Mouse (Mus musculus): ENCODE results near the gene Rbms3. TPM values are rescaled to one million over a fixed set of nuclear protein-coding genes. Genes with fewer than 3 reads are reported as not detected.
A peak's percentile ranks its signal among the peaks of the same experiment; 100 is the strongest.

Rbms3 gene
- total and polyA plus RNA-seq, 2 experiments from 2014 or later: 43.3 to 59.9 TPM

GRCm38 (mm10) chr9:117298991-117299390, 330.7 kb downstream of the Rbms3 start:
- no peak overlapping the region for H3K4me3 ChIP-seq (ENCODE audit: low read depth, low read length)
- ATAC-seq (ENCODE audit: low FRiP score) (no peak), DNase-seq (ENCODE audit: low spot score) (no peak)
- H3K4me2 ChIP-seq (ENCODE audit: low read depth, low read length, poor library complexity, severe bottlenecking): no peak overlapping the region
- H3K27ac ChIP-seq (ENCODE audit: low read depth, low read length): no peak overlapping the region
- no peak overlapping the region for H3K9ac ChIP-seq (replicated peaks; ENCODE audit: low read length, poor library complexity, severe bottlenecking)
- no peaks in the 10 kb centered on the region for H3K36me3 ChIP-seq (ENCODE audit: insufficient read depth, low read length)
- H3K27me3 ChIP-seq (ENCODE audit: insufficient read depth, low read length): no peaks in the 10 kb centered on the region
- no peak for TF ChIP-seq CTCF (IDR thresholded peaks at IDR 0.05)
- 62% methylated on average over 7 of the region's 7 CpGs for WGBS
- no peaks in the 10 kb centered on the region for H3K9me3 ChIP-seq (ENCODE audit: low read length)
- no peaks in the 10 kb centered on the region for H3K4me1 ChIP-seq (ENCODE audit: insufficient read depth, low read length)

GRCm38 (mm10) chr9:117297662-117298531, 331.8 kb downstream of the Rbms3 start:
- H3K27me3 ChIP-seq (ENCODE audit: insufficient read depth, low read length): no peaks in the 10 kb centered on the region
- H3K27ac ChIP-seq (ENCODE audit: low read depth, low read length): no peak overlapping the region
- H3K9me3 ChIP-seq (ENCODE audit: low read length): no peaks in the 10 kb centered on the region
- TF ChIP-seq CTCF (IDR thresholded peaks at IDR 0.05): no peak
- no peaks in the 10 kb centered on the region for H3K36me3 ChIP-seq (ENCODE audit: insufficient read depth, low read length)
- H3K4me3 ChIP-seq (ENCODE audit: low read depth, low read length): no peak overlapping the region
- H3K4me1 ChIP-seq (ENCODE audit: insufficient read depth, low read length): no peaks in the 10 kb centered on the region
- 33% methylated on average over 15 of the region's 15 CpGs for WGBS
- DNase-seq (ENCODE audit: low spot score) (no peak), ATAC-seq (ENCODE audit: low FRiP score) (no peak)
- no peak overlapping the region for H3K9ac ChIP-seq (replicated peaks; ENCODE audit: low read length, poor library complexity, severe bottlenecking)
- H3K4me2 ChIP-seq (ENCODE audit: low read depth, low read length, poor library complexity, severe bottlenecking): no peak overlapping the region

- H3K27ac ChIP-seq (ENCODE audit: low read depth, low read length): no peak overlapping the region
- H3K4me1 ChIP-seq (ENCODE audit: insufficient read depth, low read length): no peaks in the 10 kb centered on the region
- DNase-seq (ENCODE audit: low spot score) (no peak), ATAC-seq (ENCODE audit: low FRiP score) (no peak)
- no peak overlapping the region for H3K9ac ChIP-seq (replicated peaks; ENCODE audit: low read length, poor library complexity, severe bottlenecking)
- H3K4me2 ChIP-seq (ENCODE audit: low read depth, low read length, poor library complexity, severe bottlenecking): no peak overlapping the region
- H3K27me3 ChIP-seq (ENCODE audit: insufficient read depth, low read length): no peaks in the 10 kb centered on the region
- H3K9me3 ChIP-seq (ENCODE audit: low read length): no peaks in the 10 kb centered on the region
- H3K4me3 ChIP-seq (ENCODE audit: low read depth, low read length): no peak overlapping the region
- H3K36me3 ChIP-seq (ENCODE audit: insufficient read depth, low read length): no peaks in the 10 kb centered on the region
- 78% methylated on average over 15 of the region's 15 CpGs for WGBS
- no peak for TF ChIP-seq CTCF (IDR thresholded peaks at IDR 0.05)
Measured at GRCm38 (mm10) chr9:117291066-117291850, 338.5 kb downstream of the Rbms3 start.

- no peak for ATAC-seq (ENCODE audit: low FRiP score)
- no peaks in the 10 kb centered on the region for H3K36me3 ChIP-seq (ENCODE audit: insufficient read depth, low read length)
- no peaks in the 10 kb centered on the region for H3K4me1 ChIP-seq (ENCODE audit: insufficient read depth, low read length)
- H3K4me3 ChIP-seq (ENCODE audit: low read depth, low read length): no peak overlapping the region
- no peak for DNase-seq (ENCODE audit: low spot score)
- no peak for TF ChIP-seq CTCF (IDR thresholded peaks at IDR 0.05)
- WGBS: 63% methylated on average over 12 of the region's 12 CpGs
- no peaks in the 10 kb centered on the region for H3K27me3 ChIP-seq (ENCODE audit: insufficient read depth, low read length)
- no peak overlapping the region for H3K27ac ChIP-seq (ENCODE audit: low read depth, low read length)
- no peak overlapping the region for H3K4me2 ChIP-seq (ENCODE audit: low read depth, low read length, poor library complexity, severe bottlenecking)
- H3K9me3 ChIP-seq (ENCODE audit: low read length): no peaks in the 10 kb centered on the region
- H3K9ac ChIP-seq (replicated peaks; ENCODE audit: low read length, poor library complexity, severe bottlenecking): no peak overlapping the region
Measured at GRCm38 (mm10) chr9:117274846-117275245, 354.9 kb downstream of the Rbms3 start.

GRCm38 (mm10) chr9:117259614-117260013, 370.1 kb downstream of the Rbms3 start:
- Histone ChIP-seq H3K27me3 (ENCODE audit: insufficient read depth, low read length) (no peaks in the 10 kb centered on the region), H3K4me2 (ENCODE audit: low read depth, low read length, poor library complexity, severe bottlenecking) (no peak overlapping the region), H3K9me3 (ENCODE audit: low read length) (no peaks in the 10 kb centered on the region), H3K27ac (ENCODE audit: low read depth, low read length) (no peak overlapping the region), H3K4me1 (ENCODE audit: insufficient read depth, low read length) (no peaks in the 10 kb centered on the region), H3K36me3 (ENCODE audit: insufficient read depth, low read length) (no peaks in the 10 kb centered on the region), H3K9ac (replicated peaks; ENCODE audit: low read length, poor library complexity, severe bottlenecking) (no peak overlapping the region), H3K4me3 (ENCODE audit: low read depth, low read length) (no peak overlapping the region)
- ATAC-seq (ENCODE audit: low FRiP score): no peak
- no peak for TF ChIP-seq CTCF (IDR thresholded peaks at IDR 0.05)
- WGBS: 93% methylated on average over 5 of the region's 5 CpGs
- DNase-seq (ENCODE audit: low spot score): no peak

- TF ChIP-seq CTCF (IDR thresholded peaks at IDR 0.05): no peak
- Histone ChIP-seq H3K4me3 (ENCODE audit: low read depth, low read length) (peak overlapping the region; percentile 64; the same call in 1 of the 2 replicates), H3K27me3 (ENCODE audit: insufficient read depth, low read length) (no peaks in the 10 kb centered on the region), H3K9ac (replicated peaks; ENCODE audit: low read length, poor library complexity, severe bottlenecking) (peak overlapping the region; percentile 39; the same call in 1 of the 2 replicates), H3K4me1 (ENCODE audit: insufficient read depth, low read length) (no peaks in the 10 kb centered on the region; the same call in 1 of the 2 replicates), H3K36me3 (ENCODE audit: insufficient read depth, low read length) (no peaks in the 10 kb centered on the region), H3K4me2 (ENCODE audit: low read depth, low read length, poor library complexity, severe bottlenecking) (peak overlapping the region; percentile 87), H3K27ac (ENCODE audit: low read depth, low read length) (no peak overlapping the region), H3K9me3 (ENCODE audit: low read length) (no peaks in the 10 kb centered on the region)
- DNase-seq (ENCODE audit: low spot score) (peak; percentile 51), ATAC-seq (ENCODE audit: low FRiP score) (no peak)
- 28% methylated on average over 11 of the region's 11 CpGs for WGBS
Measured at GRCm38 (mm10) chr9:117253361-117253760, 376.4 kb downstream of the Rbms3 start.

Data from midbrain, postnatal 0 days (tissue).